Mouse (Mus musculus): ENCODE measurements around the gene Rsc1a1. TPM values are rescaled to one million over a fixed set of nuclear protein-coding genes. Genes with fewer than 3 reads are reported as not detected.

The Rsc1a1 gene
- total and polyA plus RNA-seq, 2 experiments: 16.3 to 70.9 TPM

DNA sequence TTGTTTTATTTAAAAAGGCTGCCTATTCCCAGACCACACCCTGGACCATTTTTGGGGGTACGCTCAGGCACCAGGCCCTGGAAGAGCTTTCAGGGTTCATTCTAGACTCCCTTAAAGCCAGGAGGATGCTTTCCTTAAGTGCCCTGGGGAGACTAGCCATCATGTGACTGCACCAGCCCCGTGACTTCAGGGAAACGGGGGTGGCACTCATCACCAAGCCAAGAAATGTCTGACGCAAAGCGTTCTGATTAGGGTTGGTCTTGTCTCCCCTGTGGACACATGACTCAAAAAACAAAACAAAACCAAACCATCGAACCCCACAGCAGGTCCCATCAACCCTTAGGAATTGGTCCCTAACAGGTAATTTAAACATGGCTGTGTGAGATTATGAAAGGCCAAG, 34.1 kb downstream of the Rsc1a1 start:
- Histone ChIP-seq H3K4me3 (ENCODE audit: insufficient read depth, low read depth, low read length) (no peak overlapping the region), H3K27me3 (ENCODE audit: control insufficient read depth, insufficient read depth, low read length) (no peaks in the 10 kb centered on the region), H3K4me1 (ENCODE audit: control insufficient read depth, insufficient read depth, low read length) (peaks cover under 1% of the 10 kb centered on the region; the same call in 1 of the 2 replicates), H3K9ac (ENCODE audit: low read depth, low read length) (no peak overlapping the region), H3K79me2 (ENCODE audit: control insufficient read depth, insufficient read depth, low read length) (peaks cover 32% of the 10 kb centered on the region; the same call in 1 of the 2 replicates), H3K36me3 (ENCODE audit: control insufficient read depth, insufficient read depth, low read length) (no peaks in the 10 kb centered on the region), H3K27ac (replicated peaks; ENCODE audit: insufficient read depth, low read depth, low read length) (no peak overlapping the region)
- TF ChIP-seq CTCF (IDR thresholded peaks at IDR 0.05; ENCODE audit: low read depth, low read length) (no peak), POLR2A (IDR thresholded peaks at IDR 0.05; ENCODE audit: extremely low read depth, insufficient read depth, low read length) (no peak)
- WGBS: 84% methylated on average over 6 of the region's 6 CpGs
- DNase-seq (ENCODE audit: extremely low read depth, low read depth, low spot score): no peak

DNA sequence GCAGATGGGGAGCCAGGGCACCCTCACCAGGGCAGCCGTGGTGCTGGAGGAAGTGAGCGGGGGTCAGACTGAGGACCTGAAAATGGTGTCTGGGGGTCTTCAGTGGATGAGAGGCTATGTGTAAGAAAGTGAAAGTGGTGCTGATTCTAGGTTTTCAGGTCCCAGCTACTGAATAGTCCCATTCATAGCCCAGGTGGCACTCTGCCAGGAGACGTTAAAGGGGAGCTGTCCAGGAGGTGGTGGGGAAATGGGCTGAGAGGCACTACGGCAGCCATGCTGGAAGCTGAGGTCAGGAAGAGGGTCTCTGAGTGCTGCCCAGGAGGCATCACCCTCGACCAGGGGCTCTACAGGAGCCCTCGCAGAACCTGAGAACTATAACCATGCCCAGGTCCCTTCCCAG, 36.2 kb downstream of the Rsc1a1 start:
- Histone ChIP-seq H3K4me1 (ENCODE audit: control insufficient read depth, insufficient read depth, low read length) (no peaks in the 10 kb centered on the region; the same call in 1 of the 2 replicates), H3K9ac (ENCODE audit: low read depth, low read length) (no peak overlapping the region), H3K36me3 (ENCODE audit: control insufficient read depth, insufficient read depth, low read length) (no peaks in the 10 kb centered on the region), H3K79me2 (ENCODE audit: control insufficient read depth, insufficient read depth, low read length) (peaks cover 32% of the 10 kb centered on the region; the same call in 1 of the 2 replicates), H3K4me3 (ENCODE audit: insufficient read depth, low read depth, low read length) (no peak overlapping the region), H3K27me3 (ENCODE audit: control insufficient read depth, insufficient read depth, low read length) (no peaks in the 10 kb centered on the region), H3K27ac (replicated peaks; ENCODE audit: insufficient read depth, low read depth, low read length) (no peak overlapping the region)
- no peak for TF ChIP-seq CTCF (IDR thresholded peaks at IDR 0.05; ENCODE audit: low read depth, low read length)
- no peak for TF ChIP-seq POLR2A (IDR thresholded peaks at IDR 0.05; ENCODE audit: extremely low read depth, insufficient read depth, low read length)
- DNase-seq (ENCODE audit: extremely low read depth, low read depth, low spot score): no peak
- 86% methylated on average over 6 of the region's 6 CpGs for WGBS

DNA sequence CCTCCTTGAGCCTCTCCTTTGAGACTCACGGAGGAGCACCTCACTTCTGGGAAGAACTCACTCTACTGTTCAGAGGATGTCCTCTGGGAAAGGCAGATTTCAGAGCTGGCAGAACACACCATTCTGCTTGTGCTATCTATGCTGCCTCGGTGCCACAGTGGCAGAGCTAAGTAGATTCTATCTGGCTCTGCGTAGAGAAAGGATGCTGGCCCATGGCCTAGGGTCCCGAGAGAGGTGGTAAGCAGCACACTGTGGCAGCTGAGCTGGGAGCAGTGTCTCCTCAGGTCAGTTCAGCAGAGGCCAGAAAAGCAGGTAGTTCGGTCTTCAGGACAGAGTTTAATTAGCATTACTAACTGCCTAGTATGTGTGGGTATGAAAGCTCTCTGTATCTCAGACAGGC, 37.1 kb downstream of the Rsc1a1 start:
- H3K36me3 ChIP-seq (ENCODE audit: control insufficient read depth, insufficient read depth, low read length): no peaks in the 10 kb centered on the region
- H3K27me3 ChIP-seq (ENCODE audit: control insufficient read depth, insufficient read depth, low read length): no peaks in the 10 kb centered on the region
- H3K27ac ChIP-seq (replicated peaks; ENCODE audit: insufficient read depth, low read depth, low read length): no peak overlapping the region
- no peaks in the 10 kb centered on the region; the same call in 1 of the 2 replicates for H3K4me1 ChIP-seq (ENCODE audit: control insufficient read depth, insufficient read depth, low read length)
- no peak overlapping the region for H3K4me3 ChIP-seq (ENCODE audit: insufficient read depth, low read depth, low read length)
- TF ChIP-seq POLR2A (IDR thresholded peaks at IDR 0.05; ENCODE audit: extremely low read depth, insufficient read depth, low read length) (no peak), CTCF (IDR thresholded peaks at IDR 0.05; ENCODE audit: low read depth, low read length) (no peak)
- no peak overlapping the region for H3K9ac ChIP-seq (ENCODE audit: low read depth, low read length)
- no peak for DNase-seq (ENCODE audit: extremely low read depth, low read depth, low spot score)
- peaks cover 27% of the 10 kb centered on the region; the same call in 1 of the 2 replicates for H3K79me2 ChIP-seq (ENCODE audit: control insufficient read depth, insufficient read depth, low read length)
- 95% methylated on average over 5 of the region's 5 CpGs for WGBS

DNA sequence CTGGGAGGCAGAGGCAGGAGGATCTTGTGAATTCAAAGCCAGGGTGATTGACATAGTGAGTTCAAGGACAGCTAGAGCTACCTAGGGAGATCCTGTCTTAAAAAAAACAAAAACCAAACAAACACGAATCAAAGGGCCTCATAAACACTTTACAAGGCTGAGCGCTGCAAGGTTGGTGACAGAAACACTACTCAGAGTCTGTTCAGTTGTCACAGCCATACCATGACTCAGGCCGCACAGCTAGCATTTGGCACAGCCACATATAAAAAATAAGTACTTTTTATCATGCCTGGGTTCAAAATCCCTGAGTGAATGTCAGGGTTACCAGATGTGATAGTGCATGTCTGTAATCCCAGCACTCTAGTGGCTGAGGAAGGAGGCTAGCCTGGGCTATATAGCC, 38.2 kb downstream of the Rsc1a1 start:
- TF ChIP-seq POLR2A (IDR thresholded peaks at IDR 0.05; ENCODE audit: extremely low read depth, insufficient read depth, low read length) (no peak), CTCF (IDR thresholded peaks at IDR 0.05; ENCODE audit: low read depth, low read length) (no peak)
- no peaks in the 10 kb centered on the region; the same call in 1 of the 2 replicates for H3K4me1 ChIP-seq (ENCODE audit: control insufficient read depth, insufficient read depth, low read length)
- no peaks in the 10 kb centered on the region for H3K36me3 ChIP-seq (ENCODE audit: control insufficient read depth, insufficient read depth, low read length)
- no peak overlapping the region for H3K27ac ChIP-seq (replicated peaks; ENCODE audit: insufficient read depth, low read depth, low read length)
- no peak overlapping the region for H3K9ac ChIP-seq (ENCODE audit: low read depth, low read length)
- H3K79me2 ChIP-seq (ENCODE audit: control insufficient read depth, insufficient read depth, low read length): peaks cover 22% of the 10 kb centered on the region; the same call in 1 of the 2 replicates
- H3K27me3 ChIP-seq (ENCODE audit: control insufficient read depth, insufficient read depth, low read length): no peaks in the 10 kb centered on the region
- no peak for DNase-seq (ENCODE audit: extremely low read depth, low read depth, low spot score)
- WGBS: 94% methylated on average over 3 of the region's 3 CpGs
- no peak overlapping the region for H3K4me3 ChIP-seq (ENCODE audit: insufficient read depth, low read depth, low read length)

DNA sequence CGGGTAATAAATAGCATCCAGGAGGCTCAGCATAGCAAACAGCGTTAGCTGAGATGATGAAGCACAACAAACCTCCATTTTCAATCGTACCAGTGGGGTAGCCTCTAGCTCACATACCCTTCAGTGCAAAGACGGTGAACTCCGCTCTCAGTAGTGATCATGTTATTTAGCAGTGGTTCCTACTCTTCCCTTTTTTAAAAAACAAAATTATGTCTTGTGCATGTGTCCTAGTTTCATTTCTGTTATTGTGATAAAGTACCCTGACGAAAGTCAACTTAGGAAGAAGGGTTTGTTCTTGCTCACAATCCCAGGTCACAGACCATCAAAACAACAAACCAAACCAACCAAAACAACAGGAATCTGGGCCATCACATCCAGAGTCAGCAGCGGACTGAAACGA, 39.4 kb downstream of the Rsc1a1 start:
- WGBS: 91% methylated on average over 8 of the region's 8 CpGs
- Histone ChIP-seq H3K4me1 (ENCODE audit: control insufficient read depth, insufficient read depth, low read length) (no peaks in the 10 kb centered on the region; the same call in 1 of the 2 replicates), H3K79me2 (ENCODE audit: control insufficient read depth, insufficient read depth, low read length) (peaks cover 17% of the 10 kb centered on the region; the same call in 1 of the 2 replicates), H3K4me3 (ENCODE audit: insufficient read depth, low read depth, low read length) (no peak overlapping the region), H3K36me3 (ENCODE audit: control insufficient read depth, insufficient read depth, low read length) (no peaks in the 10 kb centered on the region; the same call in 1 of the 2 replicates), H3K27ac (replicated peaks; ENCODE audit: insufficient read depth, low read depth, low read length) (no peak overlapping the region; the same call in 1 of the 2 replicates), H3K9ac (ENCODE audit: low read depth, low read length) (0 out of 2 replicates have a peak overlapping the region, but pooled peaks have one; percentile 27), H3K27me3 (ENCODE audit: control insufficient read depth, insufficient read depth, low read length) (no peaks in the 10 kb centered on the region)
- TF ChIP-seq POLR2A (IDR thresholded peaks at IDR 0.05; ENCODE audit: extremely low read depth, insufficient read depth, low read length) (no peak), CTCF (IDR thresholded peaks at IDR 0.05; ENCODE audit: low read depth, low read length) (no peak)
- peak; percentile 24 for DNase-seq (ENCODE audit: extremely low read depth, low read depth, low spot score)

DNA sequence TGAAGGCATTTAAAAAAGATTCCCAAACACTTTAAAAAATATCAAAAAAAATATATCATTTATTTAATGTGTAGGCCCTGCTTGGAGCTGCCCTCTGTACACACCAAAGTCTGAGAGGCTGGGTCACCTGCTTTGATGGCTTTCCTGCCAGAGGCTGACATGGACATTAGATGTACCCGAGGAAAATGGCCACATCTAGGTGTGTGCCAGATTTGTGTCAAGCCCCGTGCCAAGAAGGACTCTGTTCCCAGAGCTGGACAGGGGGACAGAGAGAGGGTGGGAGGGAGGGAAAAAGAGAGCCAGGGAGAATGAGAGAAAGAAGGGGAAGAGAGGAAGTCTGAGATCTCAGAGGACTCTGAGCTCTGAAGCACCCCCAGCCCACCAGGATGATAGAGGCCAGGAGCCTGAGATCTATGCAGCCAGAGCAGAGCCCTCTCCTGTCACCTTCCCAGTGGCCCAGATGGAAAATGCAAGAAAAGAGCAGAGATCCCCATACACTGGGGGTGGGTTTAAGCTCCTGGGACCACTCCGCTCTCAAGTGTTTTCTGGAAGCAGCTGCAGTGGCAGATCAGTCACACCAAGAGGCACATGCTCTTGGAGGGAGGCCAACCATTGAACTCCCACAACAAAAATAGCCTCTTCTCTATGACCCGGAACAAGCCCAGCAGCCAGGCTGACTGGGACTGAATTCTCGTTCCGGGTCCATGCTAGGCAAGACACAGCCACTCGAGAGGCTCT, 42.1 kb downstream of the Rsc1a1 start:
- 0 out of 2 replicates have a peak overlapping the region, but pooled peaks have one; percentile 30 for H3K27ac ChIP-seq (replicated peaks; ENCODE audit: insufficient read depth, low read depth, low read length)
- DNase-seq (ENCODE audit: extremely low read depth, low read depth, low spot score): peak; percentile 46

More for the DNA sequence above, 42.1 kb downstream of the Rsc1a1 start:
- no peaks in the 10 kb centered on the region for H3K4me1 ChIP-seq (ENCODE audit: control insufficient read depth, insufficient read depth, low read length)
- H3K4me3 ChIP-seq (ENCODE audit: insufficient read depth, low read depth, low read length): no peak overlapping the region
- H3K36me3 ChIP-seq (ENCODE audit: control insufficient read depth, insufficient read depth, low read length): peaks cover 2% of the 10 kb centered on the region; the same call in 1 of the 2 replicates
- H3K9ac ChIP-seq (ENCODE audit: low read depth, low read length): no peak overlapping the region
- TF ChIP-seq POLR2A (IDR thresholded peaks at IDR 0.05; ENCODE audit: extremely low read depth, insufficient read depth, low read length): no peak
- TF ChIP-seq CTCF (IDR thresholded peaks at IDR 0.05; ENCODE audit: low read depth, low read length): no peak
- 25% methylated on average over 7 of the region's 7 CpGs for WGBS
- H3K27me3 ChIP-seq (ENCODE audit: control insufficient read depth, insufficient read depth, low read length): no peaks in the 10 kb centered on the region
- H3K79me2 ChIP-seq (ENCODE audit: control insufficient read depth, insufficient read depth, low read length): 0 out of 2 replicates have a peak, but pooled peaks cover 2% of the 10 kb centered on the region
